ENCODE assay signal across 22 mouse cellular contexts in the genomic region with DNA sequence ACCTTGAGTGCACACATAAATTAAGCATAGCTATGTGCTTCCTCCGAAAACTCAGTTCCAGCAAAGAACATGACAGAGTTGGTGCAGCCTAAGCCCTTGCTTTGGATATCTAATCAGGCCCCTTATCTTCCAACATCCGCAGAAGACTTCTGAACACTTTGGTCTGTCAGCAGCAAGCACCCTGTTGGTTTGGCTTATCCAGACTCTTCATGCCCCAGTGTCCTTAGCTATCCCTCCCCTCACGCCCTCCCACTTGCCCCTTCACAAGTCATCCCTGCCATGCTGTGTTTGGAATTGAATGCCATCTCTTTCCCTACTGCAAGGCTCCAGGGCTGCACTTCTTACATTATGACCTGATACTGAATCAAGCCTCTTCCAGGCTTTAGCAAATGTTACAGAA. TPM values are rescaled to one million over a fixed set of nuclear protein-coding genes. Genes with fewer than 3 reads are reported as not detected.
"Had no signal": no experiment of that assay in that cellular context is flagged by ENCODE, and none has a peak within 500 bp of the region (broad histone marks: within the 10 kb centered on the region; RNA-seq: fewer than 3 reads in every experiment).

No protein-coding gene starts in this region.

- H3K27me3 ChIP-seq: lung, embryonic 15.5 days; megakaryocyte, embryonic 14.5 days; midbrain, embryonic 13.5 days; midbrain, embryonic 15.5 days; neural tube, embryonic 12.5 days; stomach, embryonic 15.5 days had no signal

- H3K36me3 ChIP-seq: lung, embryonic 15.5 days; midbrain, embryonic 13.5 days; midbrain, embryonic 15.5 days; neural tube, embryonic 12.5 days; stomach, embryonic 15.5 days had no signal

- H3K4me3 ChIP-seq: lung, embryonic 15.5 days; megakaryocyte, embryonic 14.5 days; midbrain, embryonic 13.5 days; midbrain, embryonic 15.5 days; neural tube, embryonic 12.5 days; stomach, embryonic 15.5 days had no signal

- H3K4me1 ChIP-seq: megakaryocyte, embryonic 14.5 days; midbrain, embryonic 13.5 days; midbrain, embryonic 15.5 days; neural tube, embryonic 12.5 days; stomach, embryonic 15.5 days had no signal

- H3K27ac ChIP-seq: lung, embryonic 15.5 days; macrophage; midbrain, embryonic 13.5 days; midbrain, embryonic 15.5 days; neural tube, embryonic 12.5 days; stomach, embryonic 15.5 days had no signal

- ATAC-seq: lung, postnatal 0 days; midbrain, embryonic 13.5 days; midbrain, embryonic 15.5 days had no signal

- H3K9me3 ChIP-seq: lung, embryonic 15.5 days; megakaryocyte, embryonic 14.5 days; midbrain, embryonic 13.5 days; midbrain, embryonic 15.5 days; neural tube, embryonic 12.5 days; stomach, embryonic 15.5 days had no signal

- H3K4me2 ChIP-seq: lung, embryonic 15.5 days; midbrain, embryonic 11.5 days; midbrain, embryonic 13.5 days; midbrain, embryonic 15.5 days; neural tube, embryonic 12.5 days; stomach, embryonic 15.5 days had no signal

- H3K9ac ChIP-seq: lung, embryonic 15.5 days; midbrain, embryonic 13.5 days; midbrain, embryonic 15.5 days; neural tube, embryonic 12.5 days; stomach, embryonic 15.5 days had no signal

- DNase-seq: lung, adult 2 months; lung, postnatal 14 days; lung, postnatal 36 days; right cerebral cortex, postnatal 14 days; thymus, adult 18-20 months; thymus, postnatal 14 days; thymus, postnatal 36 days had no signal

RNA-seq across cellular contexts. Expression of a gene that starts 40.9 kb away (rescaled TPM):
- total RNA-seq: megakaryocyte progenitor cell, adult 5-6 weeks; monocyte, adult 5-6 weeks; neutrophil, adult 5-6 weeks had no signal
- polyA plus RNA-seq: macrophage; midbrain, embryonic 11.5 days; midbrain, embryonic 13.5 days; midbrain, embryonic 15.5 days; midbrain, postnatal 0 days; spleen, adult 2 months; thymus, postnatal 0 days had no signal
